Mouse (Mus musculus) thymus, postnatal 0 days (tissue): ENCODE measurements around the gene Kif14. TPM values are rescaled to one million over a fixed set of nuclear protein-coding genes. Genes with fewer than 3 reads are reported as not detected.

Source experiments
- polyA plus RNA-seq: library from polyadenylated mRNA; unstranded; fragments of >200 nt; fragmentation: Nextera tagmentation; extraction: Ambion mirVana; gene quantifications from 2 replicates; pipeline ENCODE4 v1.2.1, GENCODE M21; 2015

The Kif14 gene
- polyA plus RNA-seq, 1 experiment from 2014 or later, result 5.8 TPM

Other genes with a start within 250 kb of the Kif14 start
- 5.0 and 5.9 TPM in 2 replicates for gene Inava, start 232.1 kb upstream of the Kif14 start, polyA plus RNA-seq
- gene Gpr25, start 205.5 kb upstream of the Kif14 start, polyA plus RNA-seq, result 2.0 and 2.3 TPM in 2 replicates
- gene Camsap2, start 120.2 kb upstream of the Kif14 start, polyA plus RNA-seq, result 4.4 and 4.8 TPM in 2 replicates
- 15.7 and 17.2 TPM in 2 replicates for gene Ddx59, start 51.1 kb upstream of the Kif14 start, polyA plus RNA-seq
- 18.0 and 19.5 TPM in 2 replicates for gene Zfp281, start 158.6 kb downstream of the Kif14 start, polyA plus RNA-seq